Mouse (Mus musculus): Measurements from ENCODE around the gene Rab44.

GRCm38 (mm10) chr17:29183162-29183561 is 69.2 kb downstream of the Rab44 start:
- TF ChIP-seq CTCF (IDR thresholded peaks at IDR 0.05; ENCODE audit: extremely low read depth, insufficient read depth, insufficient read length, insufficient replicate concordance) (no peak), POLR2A (IDR thresholded peaks at IDR 0.05; ENCODE audit: low read depth, low read length) (no peak)

All from spleen, adult 2 months (tissue).